Mouse (Mus musculus) cortical plate, adult 2 months (tissue): ENCODE measurements around the gene Hoxb13.

Experiments used
- CTCF ChIP-seq: fragments of 200-500 bp; IDR thresholded peaks from 2 replicates; pipeline ENCODE4 v1.5.1; 2011; ENCODE audit warnings: mild to moderate bottlenecking, control low read depth, low read length; ENCODE audit not compliant: insufficient read depth; ENCODE audit errors: extremely low read depth
- POLR2A ChIP-seq: fragments of 200-500 bp; IDR thresholded peaks from 2 replicates; pipeline ENCODE4 v1.6.1; 2011; ENCODE audit warnings: mild to moderate bottlenecking, low read length, control low read depth; ENCODE audit not compliant: insufficient read depth; ENCODE audit errors: extremely low read depth

- TF ChIP-seq CTCF (peak; percentile 82), POLR2A (no peak)
These were observed 46.1 kb downstream of the Hoxb13 start for GRCm38 (mm10) chr11:96240211-96240610.
